Mouse (Mus musculus): ENCODE data around the gene Atp13a3.

Gene Atp13a3

DNA sequence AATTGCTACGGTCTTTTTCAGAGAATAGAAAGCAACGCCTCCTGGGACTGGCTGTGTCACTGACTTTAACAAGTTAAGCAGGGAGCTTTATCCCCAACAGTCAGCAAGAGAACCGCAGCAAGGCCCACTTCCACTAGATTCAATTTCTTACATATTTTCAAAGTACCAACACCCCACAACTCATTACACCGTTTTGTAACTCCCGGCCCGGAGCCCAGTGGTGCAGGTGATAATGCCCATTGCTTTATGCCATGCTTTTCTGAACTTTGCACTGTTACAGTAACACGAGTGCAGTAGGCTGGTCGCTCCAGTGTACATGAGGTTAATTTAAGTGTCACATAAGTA lies 95.6 kb downstream of the Atp13a3 start:
- no peak for DNase-seq

DNA sequence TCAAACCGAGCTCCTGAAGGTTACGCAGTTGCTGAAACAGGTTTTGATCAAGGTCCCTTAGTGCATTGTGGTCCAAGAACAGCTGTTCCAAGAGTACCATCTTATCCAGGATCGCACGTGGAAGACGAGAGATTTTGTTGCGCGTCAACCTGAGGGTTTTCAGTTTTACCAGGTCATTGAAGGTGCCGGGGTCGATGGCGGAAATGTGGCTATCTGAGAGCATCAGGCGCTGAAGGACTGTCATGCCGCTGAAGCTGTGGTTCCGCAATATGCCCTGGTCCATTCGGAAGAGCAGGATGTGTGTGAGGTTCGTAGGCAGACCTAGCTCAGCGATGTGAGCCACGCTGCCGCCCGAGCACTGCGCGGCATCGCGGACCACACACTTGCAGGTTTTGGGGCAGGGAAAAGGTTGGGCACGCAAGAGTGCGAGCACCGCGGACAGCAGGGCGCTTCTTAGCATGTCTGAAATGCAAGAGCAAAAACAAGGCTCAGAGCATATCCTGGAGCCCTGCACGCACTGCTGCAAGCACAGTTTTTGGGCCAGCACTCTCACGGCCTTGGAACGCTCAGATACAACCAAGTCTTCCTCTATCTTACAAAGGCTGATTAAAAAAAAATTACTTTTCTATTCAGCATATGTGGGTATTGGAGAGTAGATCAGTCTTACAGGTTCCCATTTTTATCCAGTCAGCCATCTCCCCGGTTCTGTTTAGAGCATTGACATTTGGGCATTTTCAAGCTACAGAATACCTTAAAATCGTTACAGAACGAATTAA lies 96.2 kb downstream of the Atp13a3 start:
- DNase-seq, result peak; percentile 22

DNA sequence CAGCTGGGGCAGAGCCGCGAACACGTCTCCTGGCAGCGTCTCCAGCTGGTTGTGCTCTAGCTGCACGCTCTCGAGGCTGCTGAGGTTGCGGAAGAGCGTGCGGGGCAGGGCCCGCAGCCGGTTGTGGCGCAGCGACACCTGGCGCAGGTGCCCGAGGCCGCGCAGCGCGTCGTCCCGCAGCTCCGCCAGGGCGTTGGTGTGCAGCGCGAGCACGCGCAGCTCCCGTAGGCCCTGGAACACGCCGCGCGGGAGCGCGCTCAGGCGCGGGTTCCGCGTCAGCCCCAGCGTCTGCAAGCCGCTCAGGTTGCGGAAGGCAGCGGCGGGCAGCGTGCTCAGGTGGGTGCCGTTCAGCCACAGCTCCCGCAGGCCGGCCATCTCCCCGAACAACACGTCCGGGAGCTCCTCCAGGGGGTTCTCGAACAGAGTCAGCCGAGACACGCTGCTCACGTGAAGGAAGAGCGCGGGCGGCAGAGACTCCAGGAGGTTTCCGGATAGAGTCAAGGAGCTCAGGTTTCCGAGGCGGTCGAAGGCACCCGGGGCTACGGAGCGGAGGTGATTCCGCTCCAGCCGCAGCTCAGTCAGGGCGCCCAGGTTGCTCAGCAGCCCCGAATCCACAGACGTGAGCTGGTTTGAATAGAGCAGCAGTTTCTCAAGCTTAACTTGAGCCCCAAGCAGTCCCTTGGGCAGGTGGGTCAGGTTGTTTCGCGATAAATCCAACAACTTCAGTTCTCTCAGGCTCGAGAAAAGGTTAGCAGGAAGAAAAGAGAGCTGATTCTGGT lies 97.0 kb downstream of the Atp13a3 start:
- DNase-seq, result peak; percentile 82

DNA sequence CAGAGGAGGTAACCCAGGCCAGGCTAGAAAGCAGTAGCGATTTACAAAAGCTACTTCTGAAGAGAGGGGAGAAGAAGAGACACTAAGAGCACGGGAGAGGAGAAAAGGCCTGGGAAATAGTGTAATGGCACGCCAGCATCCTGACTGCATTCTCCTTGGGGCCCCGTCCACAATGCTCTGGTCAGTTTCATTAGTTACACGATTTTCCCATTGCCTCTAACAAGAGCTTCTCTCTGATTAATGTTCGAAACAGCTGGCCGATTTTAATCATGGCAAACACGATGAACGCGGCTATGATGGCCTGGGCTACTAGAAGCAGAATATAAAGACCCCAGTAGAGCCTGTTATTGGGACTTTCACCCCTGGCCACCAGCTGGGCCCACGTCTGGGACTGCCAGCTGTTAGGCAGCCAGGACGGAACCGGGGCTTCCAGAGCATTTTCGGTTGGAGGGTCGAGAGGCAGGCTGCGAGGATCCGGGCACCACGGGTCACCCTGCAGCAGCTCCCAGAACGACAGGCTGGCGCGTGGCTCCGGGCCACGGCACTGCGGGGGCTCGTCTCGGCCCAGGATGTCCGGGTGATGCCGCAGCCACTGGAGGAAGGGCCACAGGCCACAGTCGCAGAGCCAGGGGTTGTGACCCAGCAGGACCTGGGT lies 97.7 kb downstream of the Atp13a3 start:
- no peak for DNase-seq

DNA sequence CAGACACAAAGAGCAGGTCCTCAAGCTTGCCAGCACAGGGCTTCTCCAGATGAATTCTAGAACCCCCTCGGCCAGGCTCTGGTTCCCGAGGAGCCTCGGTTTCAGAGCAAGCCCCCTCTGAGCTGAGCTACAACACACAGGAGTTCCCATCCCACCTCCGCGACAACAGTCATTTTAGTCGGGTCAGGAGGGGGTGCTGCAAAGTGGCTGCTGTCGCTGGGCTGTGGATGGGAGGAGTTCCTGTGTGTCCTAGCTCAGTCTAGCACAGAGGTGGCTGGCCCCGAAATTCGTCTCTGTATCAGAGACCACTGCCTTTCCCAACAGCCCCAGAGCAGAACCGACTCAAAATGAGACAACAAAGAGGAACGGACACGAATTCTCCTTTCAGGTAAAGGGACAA lies 98.5 kb downstream of the Atp13a3 start:
- DNase-seq, result peak; percentile 16

DNA sequence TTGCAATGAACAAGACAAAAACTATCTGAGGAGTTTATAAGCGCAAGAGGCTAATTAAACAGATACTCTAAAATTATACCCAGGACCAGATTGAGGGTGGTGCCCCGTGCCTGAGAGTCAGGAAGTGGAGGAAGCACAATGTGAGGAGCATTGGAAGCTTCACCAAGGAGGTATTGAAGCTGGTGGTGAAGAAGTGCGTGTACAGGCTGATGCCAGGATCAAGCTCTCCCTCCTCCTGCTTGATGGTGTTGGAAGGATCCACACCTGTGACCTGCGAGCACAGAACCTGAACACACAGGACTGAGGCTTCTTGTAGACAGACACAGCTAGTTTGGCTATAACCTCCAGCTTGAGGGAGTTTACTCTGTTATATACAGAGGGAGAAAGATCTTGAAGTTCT lies 99.7 kb downstream of the Atp13a3 start:
- no peak for DNase-seq

DNA sequence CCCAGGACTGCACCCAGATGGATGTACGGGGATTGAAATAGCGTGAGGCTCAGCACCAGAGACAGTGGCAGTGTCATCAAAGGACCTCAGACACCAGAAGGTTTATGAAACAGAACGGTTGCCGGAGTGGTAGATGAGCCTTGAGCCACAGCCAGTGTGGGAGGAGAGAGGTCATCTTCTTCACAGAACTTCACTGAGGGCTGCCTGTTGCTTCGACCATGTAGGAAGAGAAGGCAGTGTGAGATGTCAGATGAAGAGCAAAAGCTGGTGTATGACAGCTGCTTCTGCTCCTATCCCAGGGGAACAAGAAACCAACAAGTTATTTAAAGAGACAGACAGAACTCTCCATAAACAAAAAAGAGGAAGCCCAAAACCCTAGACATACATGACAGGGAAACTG lies 101.5 kb downstream of the Atp13a3 start:
- no peak for DNase-seq

DNA sequence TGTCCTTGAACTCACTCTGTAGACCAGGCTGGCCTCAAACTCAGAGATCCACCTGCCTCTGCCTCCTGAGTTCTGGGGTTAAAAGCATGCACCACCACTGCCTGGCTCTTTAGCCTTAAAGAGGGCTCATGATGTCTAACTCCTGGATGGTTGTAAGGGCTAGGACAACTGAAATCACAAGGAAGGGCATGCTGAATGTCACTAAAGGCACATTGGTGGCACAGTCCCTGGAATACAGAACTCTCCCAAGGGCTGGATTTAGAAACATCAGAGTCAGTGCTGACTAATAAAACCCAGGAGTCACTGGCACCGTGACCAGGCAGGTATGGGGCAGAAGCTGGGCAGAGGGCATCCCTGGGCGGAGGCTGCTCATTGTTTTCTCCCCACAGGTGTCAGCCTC lies 102.4 kb downstream of the Atp13a3 start:
- no peak for DNase-seq

DNA sequence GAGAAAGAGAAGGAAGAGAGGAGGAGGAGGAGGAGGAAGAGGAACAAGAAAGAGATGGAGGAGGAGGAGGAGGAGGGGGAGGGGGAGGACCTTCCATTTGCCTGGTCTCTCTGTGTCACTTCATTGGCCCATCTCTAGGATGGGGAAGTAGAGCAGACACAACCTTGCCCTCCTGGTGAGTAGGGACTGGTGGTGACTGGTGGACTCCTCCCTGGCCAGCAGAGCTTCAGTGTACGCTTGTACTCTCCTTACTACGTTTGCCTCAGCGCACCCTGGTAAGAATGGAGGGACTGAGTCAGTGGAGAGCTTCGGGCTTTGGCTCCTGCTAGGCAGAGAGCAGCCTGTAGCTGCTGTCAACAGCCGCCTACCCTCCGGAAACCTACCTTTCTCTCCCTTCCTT lies 103.1 kb downstream of the Atp13a3 start:
- no peak for DNase-seq

DNA sequence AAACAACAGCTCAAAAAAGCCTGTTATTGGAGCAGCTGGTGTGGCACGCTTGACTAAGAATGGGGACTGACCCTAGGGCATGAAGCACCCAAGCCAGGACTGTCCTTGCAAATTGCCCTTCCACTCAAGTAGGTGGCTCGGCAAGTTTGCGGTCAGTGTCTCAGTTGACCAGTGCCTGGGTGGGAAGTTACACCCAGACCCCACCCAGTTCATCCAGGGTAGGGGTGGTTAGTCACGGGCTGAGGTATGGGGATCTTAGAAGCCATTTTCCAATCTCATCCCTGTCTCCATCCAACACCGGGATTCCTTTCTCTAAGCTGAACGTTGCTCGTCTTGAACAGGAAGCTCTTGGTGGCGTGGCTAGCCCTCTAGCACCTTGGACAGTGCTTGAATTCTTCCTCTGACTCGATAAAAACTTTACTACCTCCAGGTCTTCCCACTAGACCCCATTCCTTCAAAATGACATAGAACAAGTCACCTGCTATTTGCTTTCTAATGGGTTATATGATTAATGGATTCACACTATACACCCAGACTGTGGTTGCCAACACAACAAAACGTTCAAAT lies 106.0 kb downstream of the Atp13a3 start:
- DNase-seq, result no peak

DNA sequence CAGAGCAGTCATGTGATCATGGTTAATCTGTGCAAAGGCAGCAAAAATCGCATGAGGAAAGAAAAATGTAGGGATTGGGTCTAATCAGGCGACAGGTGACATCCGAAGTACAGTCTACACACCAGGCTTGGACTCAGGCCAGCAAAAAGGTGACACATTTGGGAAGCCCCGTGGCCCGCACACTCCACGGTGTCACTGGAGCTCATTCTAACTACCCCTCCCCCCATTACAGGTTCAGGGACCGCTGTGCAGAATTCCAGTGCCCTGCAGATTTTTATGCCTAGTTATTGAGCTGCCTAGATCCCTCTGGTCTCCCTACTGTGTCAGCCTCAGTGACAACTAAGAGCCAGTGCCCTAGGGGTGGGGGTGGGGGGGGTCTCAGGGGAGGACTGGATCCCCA lies 108.3 kb downstream of the Atp13a3 start:
- no peak for DNase-seq

DNA sequence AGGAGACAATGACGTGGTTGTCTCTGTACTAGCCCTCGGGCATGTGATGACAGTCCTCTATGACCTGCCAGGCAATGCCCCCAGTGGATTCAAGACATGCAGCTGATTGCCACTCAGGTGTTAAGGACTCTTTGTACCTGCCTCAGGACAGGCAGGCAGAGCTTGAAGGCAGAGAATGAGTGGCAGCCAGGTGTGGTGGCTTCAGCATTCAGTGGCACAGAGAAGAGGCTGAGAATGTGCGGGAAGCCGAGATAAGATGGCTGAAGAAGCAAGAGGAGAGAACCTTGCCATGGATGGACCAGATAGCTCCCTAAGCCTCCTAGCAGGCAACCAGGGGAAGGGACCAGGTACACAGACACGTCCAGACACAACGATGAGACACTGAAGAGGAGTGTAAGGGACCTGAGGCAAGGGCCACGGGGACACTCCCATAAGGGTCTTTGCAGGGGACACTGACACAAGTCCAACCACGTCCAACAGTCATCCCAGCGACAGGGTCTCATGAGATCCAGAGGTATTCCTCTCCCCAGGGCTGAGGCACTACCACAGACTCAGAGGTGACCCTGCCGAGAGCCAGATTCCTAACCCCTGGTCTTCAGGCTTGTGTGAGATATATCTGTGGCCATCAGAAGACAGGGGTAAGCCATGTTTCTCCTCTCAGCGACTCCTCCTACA lies 109.0 kb downstream of the Atp13a3 start:
- DNase-seq, result no peak

DNA sequence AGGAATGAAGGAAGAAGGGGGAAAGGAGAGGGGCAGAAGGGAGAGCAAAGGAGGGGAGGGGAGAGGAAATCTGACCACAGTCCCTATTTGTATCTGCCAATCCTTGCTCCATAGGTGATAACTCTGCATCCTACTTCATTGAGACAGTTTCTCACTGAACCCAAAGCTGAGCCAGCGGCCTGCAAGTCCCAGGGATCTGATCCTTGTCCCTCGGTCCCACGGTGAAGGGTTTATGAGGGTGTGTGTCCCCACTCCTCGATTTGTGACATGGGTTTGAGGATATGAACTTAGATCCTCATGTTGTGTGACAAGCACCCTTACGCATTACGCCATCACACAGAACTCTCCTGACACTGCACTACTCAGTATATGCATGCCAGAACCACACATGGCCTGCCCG lies 110.7 kb downstream of the Atp13a3 start:
- DNase-seq, result no peak

DNA sequence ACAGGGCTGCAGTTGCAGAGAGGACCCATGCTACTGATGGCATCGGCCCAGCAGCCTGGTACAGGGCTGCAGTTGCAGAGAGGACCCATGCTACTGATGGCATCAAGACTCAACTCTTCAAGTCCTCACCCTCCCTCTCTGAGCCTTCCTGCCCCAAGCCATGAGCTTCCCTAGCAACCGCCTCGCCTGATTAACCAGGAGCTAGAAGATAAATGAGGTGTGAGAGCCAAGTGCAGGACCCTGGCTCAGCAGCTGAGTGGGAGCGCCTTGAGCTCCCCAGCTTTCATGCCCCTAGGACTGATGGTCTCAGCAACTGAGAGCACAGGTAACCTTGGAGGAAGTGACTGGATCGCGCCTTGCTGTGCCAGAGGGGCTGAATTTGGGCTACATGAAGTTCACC lies 115.3 kb downstream of the Atp13a3 start:
- no peak for DNase-seq

DNA sequence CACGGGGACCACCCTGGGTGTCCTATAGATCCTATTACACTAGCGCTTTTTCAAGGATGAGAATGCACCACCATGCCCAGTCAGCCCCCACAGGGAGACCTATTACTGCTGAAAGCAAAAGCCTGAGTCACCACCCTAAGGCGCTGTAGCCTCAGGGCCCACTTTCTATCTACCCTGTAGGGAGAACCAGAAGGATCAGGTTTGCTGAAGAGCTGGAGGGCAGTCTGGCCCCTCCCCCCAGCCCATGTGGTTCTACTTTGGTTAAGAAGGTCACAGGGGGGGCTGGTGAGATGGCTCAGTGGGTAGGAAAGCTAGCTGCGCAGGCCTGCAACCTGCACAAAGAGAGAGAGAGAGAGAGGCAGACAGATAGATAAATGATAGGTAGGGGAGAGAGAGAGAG lies 120.1 kb downstream of the Atp13a3 start:
- no peak for DNase-seq

DNA sequence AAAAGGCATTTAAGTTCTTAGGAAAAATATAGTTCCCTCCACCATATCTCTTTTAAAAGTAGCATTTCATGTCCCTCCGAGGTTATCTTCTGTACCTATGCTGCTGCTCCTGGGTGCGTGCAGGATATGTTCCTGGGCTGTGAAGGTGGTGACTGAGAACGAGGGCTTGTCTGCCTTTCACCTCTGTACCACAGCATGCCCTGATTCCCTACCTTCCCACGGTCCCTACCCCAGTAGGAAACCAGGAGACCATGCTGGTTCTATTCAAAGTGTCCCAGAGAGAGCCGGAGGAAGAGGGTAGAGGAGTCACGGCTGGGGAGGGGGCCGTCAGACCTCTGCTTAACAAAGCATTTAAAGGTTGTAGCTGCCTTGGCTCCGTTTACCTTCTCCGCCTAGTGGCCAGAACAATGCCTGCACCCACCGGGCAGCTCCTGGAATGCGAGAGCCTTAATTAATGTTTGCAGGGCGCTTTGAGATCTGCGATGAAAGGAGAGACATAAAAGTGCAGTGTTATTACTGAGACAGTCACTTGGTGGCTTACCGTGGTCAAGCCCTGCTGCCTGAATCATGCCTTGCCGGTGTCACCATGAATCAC lies 121.9 kb downstream of the Atp13a3 start:
- no peak for DNase-seq

DNA sequence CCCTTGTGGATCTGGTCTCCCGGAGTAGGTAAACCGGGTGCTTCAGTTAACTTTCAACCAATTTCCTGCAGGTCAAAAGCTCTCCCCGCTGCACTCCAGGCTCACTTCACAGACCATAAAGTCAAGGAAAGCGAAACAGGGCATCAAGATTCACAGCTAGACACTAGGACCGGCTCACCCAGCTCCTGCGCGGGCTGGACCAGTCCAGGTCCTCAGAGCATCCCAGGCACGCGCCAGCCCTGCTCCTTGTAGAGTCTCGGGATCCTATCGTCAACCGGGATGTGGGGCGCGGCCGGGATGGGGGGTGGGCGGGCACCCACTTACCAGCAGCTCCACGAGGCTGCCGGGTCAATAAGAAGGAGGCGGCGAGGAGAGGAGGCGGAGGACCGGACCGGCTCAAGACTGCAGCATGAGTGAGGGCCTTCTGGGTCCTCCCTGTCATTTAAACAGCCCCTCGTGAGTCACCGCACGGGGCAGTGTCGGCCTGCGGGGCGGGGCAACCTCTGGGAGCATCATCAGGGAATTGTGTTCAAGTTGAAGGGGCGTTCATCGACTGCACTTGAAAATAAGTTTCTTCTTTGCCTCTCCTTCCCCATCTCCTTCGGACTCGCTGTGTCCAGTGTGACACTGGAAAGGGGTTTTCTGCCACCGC lies 122.8 kb downstream of the Atp13a3 start, which contains the start of gene Lrrc15:
Lrrc15 (minus strand) TSS at position 413 of the 652 bp plus-strand sequence.
- DNase-seq, result no peak

DNA sequence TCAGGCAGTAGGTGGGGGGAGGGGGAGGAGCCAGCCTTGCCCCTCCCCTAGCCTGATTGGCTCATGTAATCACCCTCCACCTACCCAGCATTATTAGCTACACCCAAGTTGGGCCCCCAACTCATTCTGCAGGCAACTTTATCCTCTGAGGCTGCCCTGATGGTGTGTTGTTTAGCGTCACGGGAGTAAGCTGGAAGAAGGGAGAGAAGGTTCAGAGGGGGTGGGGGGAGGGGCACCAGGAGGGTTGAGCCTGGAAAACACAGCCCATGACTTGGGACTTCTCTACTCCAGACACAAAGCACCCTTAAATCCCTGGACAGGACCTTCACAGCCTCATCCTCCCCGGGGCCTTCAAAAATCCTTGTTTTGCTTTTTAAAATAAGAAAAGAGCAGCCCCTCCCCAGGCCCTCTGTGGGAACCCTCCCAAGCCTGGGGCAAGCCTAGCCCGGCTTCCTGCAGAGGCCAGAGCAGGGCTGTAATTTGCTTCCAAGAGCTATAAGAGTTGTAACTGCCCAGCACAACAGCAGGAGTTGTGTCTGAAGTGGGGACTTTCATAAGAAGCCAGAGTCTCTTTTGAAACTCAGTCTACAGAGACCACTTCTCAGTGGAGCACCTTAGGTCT lies 125.0 kb downstream of the Atp13a3 start:
- DNase-seq, result no peak

DNA sequence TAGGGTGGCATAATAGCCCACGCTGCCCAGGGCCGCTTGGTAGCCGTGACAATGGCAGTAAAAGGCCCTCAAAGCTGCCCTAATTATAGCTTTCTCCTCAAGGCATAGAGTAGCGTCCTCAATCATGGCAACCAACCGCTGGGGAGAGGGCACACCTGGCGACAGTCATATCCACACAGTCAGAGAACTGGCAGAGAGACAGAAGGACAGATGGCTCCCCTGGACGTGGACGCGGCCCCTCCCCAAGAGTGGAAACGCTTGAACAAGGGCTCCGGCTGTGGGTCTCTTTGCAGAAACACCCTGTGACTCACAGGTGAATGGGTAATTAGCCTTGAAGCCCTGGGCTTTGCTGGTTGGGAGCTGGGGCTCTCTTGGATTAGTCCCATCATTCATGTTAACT lies 127.4 kb downstream of the Atp13a3 start:
- DNase-seq, result no peak

DNA sequence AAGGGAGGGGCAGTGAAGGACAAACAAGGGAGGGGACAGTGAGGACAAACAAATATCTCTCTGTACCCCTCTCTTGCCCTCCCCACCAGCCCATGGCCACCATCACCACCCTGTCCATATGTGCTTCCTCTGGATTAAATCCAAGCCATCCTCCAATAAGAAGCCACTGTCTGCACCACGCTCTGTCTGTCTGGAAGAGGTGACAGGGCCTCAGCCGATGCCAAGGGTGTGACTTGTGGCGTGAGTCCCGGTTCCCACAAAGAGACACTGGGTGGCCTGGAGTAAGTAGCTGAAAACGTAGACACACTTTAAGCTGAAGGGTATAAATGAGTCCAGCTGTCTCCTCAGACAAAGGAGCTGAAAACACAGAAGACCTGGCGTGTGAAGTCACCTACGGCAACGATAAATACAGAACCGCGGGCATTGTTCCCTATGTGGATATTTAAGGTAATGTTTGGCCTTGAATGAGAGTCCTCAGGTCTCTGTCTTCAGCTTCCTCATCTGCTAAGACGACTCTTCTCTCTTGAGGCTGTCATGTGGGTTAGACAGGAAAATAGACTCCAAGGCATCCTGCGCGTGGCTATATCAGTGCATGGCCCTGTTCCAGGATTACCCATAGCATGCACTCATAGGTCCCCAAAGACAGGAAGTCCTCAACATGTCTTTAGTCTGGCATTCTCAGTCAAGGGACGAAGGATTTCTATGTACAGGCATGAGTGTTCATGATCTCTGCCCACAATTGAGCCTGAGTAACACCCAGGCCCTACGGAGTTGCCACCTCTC lies 130.0 kb downstream of the Atp13a3 start:
- no peak for DNase-seq

DNA sequence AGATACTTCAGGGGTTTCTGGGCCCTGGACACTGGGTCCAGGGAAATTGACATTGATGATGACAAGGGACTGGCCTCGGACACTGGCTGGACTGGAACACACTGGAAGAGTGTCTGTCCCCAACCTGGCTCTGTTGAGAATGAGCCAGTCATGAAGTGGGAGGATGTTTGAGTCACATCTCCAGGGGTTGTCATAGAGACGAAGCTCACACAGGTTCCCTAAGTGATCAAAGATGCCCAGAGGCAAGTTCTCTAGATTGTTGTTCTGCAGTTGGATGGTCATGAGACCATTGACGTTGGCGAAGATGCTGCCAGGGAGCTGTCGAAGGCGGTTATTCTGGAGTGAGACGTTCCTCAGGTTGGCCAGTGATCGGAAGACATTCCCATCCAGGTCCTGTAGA lies 132.7 kb downstream of the Atp13a3 start:
- no peak for DNase-seq
